Mouse (Mus musculus): Measurements from ENCODE around the gene Samd7.

GRCm38 (mm10) chr3:30772631-30773030 lies 26.5 kb downstream of the Samd7 start:
- TF ChIP-seq POLR2A (IDR thresholded peaks at IDR 0.05; ENCODE audit: low read depth, low read length) (no peak), CTCF (IDR thresholded peaks at IDR 0.05; ENCODE audit: extremely low read depth, insufficient read depth, insufficient read length, insufficient replicate concordance) (no peak)
